Mouse (Mus musculus): ENCODE results near the gene Ndufb10.

The Ndufb10 gene

DNA sequence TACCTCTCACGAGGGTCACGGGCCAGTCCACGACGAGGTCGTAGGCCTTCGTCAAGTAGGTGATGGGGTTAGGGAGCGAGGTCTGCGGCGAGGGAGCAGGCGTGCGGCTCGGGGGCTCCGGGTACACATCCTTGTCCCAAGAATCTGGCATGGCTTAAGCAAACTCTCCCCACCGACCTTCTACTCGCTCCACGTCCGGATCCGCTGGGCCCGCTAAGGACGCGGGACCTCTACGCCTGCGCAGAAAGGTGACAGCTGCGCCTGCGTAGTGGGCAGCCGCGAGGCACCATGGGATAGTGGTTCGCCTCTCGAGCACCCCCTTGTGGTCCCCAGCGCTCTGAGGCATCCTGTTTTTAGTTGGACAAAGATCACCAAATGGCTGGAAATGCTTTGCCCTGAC lies at the start of gene Ndufb10:
Gene Ndufb10, minus strand, starts transcription at position 295 of the 400 bp plus-strand sequence.
- peak; percentile 79 for ATAC-seq (ENCODE audit: insufficient number of reproducible peaks, low FRiP score, low TSS enrichment)

DNA sequence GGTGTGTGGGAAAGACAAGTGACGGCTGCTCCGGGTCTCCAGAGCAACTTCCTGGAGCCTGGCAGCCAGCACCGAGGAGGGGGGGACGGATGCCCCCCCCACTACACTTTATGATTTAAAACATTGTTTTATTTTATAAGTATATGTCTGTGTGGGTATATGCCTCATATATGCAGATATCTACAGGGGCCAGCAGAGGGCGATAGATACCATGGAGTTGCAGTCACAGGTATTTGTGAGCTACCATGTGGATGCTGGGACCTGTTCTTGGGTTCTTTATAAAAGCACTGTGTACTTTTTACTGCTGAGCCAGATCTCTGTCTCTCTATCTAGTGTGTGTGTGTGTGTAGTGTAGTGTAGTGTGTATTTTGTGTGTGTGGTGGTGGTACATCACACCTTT lies 49.0 kb upstream of the Ndufb10 start:
- ATAC-seq (ENCODE audit: insufficient number of reproducible peaks, low FRiP score, low TSS enrichment) = no peak

DNA sequence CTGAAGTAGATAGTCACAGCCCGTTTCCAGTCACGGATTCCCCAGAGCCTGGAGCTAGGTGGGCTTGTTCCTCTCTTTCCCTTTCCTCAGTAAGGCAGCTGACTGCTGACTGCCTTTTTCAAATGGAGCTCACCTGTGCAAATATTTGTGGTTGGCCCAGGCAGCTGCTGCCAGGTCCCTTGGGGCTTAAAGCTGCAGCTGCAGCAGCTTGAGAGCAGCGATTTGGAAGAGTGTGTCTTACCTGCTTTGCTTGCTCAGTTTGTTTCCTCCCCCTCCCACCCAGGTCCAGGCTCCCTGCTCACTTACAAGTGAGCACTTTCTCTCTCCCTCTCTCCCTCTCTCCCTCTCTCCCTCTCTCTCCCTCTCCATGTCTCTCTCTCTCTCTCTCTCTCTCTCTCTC lies 44.9 kb upstream of the Ndufb10 start:
- ATAC-seq (ENCODE audit: insufficient number of reproducible peaks, low FRiP score, low TSS enrichment) = no peak

DNA sequence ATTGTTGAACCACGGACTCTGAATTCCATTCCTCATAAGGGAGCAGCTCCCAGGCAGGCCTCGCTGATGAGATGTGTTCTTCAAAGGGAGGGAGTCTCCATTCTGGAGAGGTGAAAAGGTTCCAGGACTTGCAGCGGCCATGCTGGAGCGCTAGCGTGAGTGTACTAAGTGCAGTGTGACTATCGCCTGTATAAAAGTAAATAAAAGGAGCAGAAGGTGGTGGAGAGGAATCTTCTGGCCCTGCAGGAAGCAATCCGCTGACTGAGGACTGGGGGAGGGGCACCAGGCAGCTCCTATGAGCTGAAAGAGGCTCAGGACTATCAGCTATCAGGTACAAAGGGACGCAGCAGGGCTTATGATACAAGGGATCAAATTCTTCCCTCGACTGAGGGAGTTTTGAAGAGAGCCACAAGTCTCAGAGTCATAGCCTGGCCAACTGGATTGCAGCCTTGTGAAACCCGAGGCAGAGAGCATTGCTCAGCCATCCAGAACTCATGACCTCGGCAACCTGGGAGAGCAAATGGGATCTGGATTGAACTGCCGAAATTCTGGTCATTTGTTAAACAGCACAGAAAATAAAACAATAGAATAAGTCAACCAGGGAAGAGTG lies 42.1 kb upstream of the Ndufb10 start:
- ATAC-seq (ENCODE audit: insufficient number of reproducible peaks, low FRiP score, low TSS enrichment) = no peak

DNA sequence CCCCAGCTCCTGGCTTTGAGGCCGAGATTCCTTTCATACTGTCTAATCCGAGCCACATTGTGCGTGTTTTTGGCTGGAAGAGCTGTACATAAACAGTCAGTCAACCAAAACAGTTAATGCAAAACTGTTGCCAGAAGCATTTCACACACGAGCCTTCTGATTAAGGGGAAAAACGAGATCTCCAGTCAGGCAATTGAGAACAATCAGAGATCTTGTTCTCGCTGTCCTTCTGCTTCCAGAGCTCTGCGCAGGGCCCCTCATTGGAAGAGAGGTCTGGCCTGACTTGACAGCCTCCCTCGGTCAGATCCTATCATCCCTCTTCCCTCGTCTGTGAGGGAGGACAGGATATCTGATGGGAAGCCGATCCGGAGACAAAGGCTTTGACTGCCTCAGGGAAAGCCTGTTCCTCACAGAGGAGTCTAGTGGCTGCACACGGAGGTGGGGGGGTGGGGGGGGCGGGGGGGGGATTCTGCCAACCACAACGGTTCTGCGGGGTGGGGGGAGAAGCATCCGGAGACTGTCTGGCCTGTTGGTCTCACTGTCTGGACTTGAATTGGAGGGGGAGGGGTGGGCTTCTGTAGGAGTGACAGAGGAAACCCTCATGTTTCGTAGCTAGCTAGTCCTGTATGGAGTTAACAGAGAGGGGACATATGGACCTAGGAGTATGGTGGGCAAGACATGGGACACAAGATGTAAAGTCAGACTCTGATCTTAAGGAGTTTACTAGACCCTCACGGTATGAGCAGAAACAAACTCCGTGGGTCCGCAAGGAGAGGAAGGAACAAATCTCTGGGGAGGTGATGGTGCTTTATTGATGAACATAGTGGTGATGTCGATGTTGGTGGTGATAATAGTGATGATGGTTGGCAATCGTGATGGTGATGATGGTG lies 41.0 kb upstream of the Ndufb10 start:
- no peak for ATAC-seq (ENCODE audit: insufficient number of reproducible peaks, low FRiP score, low TSS enrichment)

DNA sequence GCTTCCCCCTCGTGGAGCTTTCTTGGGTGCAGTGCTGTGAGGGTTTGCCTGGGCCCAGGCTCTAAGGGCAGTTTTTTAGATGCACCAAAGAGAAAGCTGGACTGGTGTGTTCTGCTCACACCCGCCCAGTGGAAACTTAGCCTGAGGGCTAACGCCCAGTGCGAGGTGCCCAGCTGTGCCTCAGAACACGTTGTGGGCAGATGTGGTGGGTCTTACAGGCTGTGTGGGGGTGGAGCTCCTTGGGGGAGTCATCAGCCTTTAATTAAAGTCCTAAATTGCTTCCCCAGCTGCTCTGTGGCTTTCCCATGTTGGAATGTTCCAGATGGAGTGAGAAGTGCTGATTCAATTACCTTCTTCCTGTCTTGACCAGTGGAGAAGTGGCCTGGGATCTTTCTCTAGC lies 36.8 kb upstream of the Ndufb10 start:
- ATAC-seq (ENCODE audit: insufficient number of reproducible peaks, low FRiP score, low TSS enrichment) = no peak

DNA sequence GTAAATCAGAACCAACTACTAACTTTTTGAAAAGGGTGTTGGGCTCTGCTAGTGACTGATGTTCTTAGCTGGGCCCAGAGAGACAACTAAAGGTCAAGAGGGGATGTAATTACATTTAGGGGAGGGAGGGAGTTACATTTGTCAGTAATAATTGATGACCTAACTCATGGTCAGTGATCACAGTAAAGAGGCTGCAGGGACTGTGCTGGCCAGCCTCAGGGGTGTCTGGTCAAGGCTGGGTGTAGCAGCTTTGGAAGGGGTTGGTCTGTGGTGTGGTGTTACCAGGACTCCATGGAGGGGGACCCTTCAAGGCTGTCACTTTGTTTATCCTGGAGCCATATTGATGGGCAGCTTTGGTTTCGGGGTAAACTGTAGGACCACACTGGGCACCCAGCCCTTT lies 33.1 kb upstream of the Ndufb10 start:
- ATAC-seq (ENCODE audit: insufficient number of reproducible peaks, low FRiP score, low TSS enrichment) = no peak

DNA sequence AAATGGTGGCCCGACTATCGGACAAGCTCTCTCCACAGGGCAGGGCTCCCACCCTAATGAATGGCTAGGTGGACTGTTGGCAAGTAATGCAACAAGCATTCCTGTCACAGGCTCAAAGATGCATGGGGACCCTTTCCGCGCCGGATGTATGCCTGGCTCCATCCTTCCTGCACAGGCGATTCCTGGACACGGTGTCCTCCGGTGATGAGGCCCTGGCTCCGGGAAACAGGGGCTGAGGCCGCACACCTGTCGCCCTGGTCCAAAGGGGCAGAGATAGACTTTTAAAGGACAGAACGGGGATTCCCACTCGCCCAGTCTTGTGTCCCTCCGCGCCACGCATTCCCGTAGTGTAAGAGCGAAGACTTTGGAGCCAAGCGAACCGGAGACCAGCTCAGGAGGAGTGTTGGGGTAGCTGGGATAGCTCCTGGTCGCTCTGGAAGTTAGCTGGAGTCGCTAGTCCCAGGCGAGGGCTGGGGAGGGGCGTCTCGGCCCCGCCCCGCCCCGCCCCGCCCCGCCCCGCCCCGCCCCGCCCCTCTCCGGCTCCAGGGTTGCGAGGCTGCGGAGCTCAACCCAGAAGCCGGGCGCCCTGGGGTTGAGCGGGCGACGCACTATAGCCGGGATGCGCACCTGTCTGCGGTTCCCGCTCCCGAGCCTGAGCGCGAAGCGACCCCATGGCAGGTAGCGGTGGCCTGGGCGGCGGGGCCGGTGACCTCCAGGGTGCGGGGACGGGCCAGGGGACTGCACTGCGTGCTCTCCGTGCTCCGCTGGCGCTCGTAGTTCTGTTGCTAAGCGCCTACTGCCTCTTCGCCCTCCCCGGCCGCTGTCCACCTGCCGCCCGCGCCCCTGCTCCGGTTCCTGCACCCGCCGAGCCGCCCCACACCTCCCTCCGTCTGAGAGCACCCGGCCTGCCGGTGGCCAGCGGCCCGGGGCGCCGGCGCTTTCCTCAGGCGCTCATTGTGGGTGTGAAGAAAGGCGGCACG lies 28.4 kb upstream of the Ndufb10 start, which contains the start of gene Hs3st6:
Gene Hs3st6, plus strand, starts transcription at position 574 of the 980 bp plus-strand sequence.
- ATAC-seq (ENCODE audit: insufficient number of reproducible peaks, low FRiP score, low TSS enrichment) = no peak

DNA sequence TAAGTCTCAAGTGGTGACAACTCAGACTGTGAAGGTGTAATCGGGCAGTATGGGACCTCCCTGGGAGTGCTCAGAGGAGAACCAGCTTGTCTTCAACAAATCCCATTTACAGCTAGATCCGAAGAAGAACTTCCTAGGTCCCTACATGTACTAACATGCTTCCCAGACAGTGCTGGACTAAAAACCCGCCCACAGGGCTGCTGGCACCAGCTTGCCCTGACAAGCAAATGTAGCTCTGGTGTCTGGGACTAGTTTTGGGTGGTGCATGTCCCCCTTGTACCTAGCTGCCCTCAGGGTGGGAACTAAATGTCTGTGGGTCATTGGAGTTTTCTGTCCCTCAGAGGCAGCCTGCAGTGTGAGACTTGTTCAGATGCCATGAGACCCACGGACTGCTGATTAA lies 27.2 kb upstream of the Ndufb10 start:
- no peak for ATAC-seq (ENCODE audit: insufficient number of reproducible peaks, low FRiP score, low TSS enrichment)

DNA sequence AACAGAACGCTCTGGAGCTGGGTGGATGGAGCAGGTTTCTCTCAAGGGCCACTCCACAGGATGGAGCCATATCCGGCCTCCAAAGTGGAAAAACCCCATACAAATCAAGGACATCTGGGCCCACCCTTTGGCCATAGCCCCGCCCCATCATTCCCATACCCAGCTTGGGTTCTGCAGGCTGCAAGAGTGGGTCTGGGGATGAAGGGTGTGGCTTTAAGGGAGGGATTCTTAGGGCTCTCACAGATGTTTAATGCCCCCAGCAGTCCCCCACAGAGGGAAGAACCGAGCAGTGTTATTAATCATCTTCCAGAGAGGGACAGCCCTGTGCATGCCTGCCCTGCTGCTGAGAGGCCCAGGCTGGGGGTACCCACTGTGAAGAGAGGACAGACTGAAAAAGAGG lies 22.7 kb upstream of the Ndufb10 start:
- no peak for ATAC-seq (ENCODE audit: insufficient number of reproducible peaks, low FRiP score, low TSS enrichment)

DNA sequence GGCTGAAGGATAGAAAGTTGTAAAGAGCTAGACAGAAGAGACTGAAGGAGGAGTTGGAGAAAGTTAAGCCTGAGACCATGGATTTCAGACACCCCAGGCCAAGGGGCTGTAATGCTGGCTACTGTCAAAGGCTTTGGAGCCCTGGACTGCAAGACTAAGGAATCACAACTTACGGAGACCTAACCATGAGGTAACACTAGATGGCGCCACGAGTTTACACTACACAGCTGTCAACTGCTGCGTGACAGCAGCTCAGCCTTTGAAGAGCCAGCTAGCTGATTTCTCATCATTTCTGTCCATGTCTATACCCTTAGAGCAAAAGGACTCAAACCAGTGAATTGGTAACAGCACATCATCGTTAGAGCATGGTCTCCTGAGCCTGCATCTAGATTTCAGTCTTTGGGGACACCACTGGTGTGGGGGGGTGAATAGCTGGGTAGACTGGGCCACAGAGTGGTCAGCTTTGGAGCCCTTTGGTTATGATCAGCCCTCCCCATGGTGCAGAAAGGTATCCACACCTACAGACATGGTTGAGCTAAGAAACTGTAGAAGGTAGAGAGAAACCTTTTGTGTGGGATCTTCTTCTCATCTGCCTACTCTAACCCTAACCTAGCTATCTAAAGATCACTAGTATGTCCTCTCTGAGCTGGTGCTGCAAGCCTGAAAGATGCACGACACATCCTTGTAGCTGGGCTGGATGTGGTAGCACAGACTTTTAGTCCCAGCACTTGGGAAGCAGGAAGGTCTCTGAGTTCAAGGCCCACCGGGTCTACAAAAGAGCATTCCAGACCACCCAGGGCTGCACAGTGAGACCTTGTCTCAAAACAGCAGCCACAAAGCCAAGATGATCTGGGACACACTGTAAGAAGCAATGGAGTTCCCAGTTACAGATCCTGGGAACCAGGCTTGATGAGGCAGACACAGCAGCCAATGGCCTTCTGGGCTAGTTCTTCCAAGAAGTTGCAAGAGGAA lies 21.5 kb upstream of the Ndufb10 start:
- no peak; the same call in 1 of the 2 replicates for ATAC-seq (ENCODE audit: insufficient number of reproducible peaks, low FRiP score, low TSS enrichment)

DNA sequence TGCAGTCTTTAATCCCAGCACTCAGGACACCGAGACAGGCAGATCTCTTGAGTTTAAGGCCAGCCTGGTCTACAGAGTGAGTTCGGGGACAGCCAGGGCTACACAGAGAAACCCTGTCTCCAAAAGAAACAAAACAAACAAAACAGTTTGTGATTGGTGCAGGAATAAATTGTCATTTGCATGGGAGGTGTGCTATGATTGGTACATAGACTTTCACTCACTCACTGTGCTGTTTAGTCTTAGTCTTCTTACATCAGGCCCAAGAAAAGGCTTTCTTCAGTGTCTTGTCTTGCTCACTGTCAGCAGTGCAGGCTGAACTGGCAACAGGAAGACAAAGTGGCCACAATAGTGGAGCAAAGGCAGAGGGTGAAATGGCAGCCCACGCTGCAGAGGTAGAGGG lies 20.1 kb upstream of the Ndufb10 start:
- ATAC-seq (ENCODE audit: insufficient number of reproducible peaks, low FRiP score, low TSS enrichment) = no peak

DNA sequence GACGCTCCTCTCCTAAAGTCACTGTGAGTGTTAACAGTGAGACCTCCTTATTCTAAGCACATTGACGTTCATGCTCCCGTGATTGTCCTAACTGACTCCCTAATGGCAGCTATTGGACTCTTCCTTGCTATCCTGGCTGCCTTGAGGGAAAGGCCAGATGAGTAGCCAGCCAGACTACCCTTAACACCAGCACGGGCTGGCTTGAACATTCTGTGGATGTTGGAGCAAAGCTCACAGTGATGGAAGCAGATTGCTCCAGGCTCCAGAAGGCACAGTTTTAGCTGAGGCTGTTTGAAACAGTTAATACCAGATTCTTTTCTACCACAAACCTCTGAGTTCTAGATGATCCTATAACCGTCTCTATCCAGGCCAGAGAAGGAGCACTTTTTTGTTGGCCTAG lies 19.6 kb upstream of the Ndufb10 start:
- ATAC-seq (ENCODE audit: insufficient number of reproducible peaks, low FRiP score, low TSS enrichment) = no peak

DNA sequence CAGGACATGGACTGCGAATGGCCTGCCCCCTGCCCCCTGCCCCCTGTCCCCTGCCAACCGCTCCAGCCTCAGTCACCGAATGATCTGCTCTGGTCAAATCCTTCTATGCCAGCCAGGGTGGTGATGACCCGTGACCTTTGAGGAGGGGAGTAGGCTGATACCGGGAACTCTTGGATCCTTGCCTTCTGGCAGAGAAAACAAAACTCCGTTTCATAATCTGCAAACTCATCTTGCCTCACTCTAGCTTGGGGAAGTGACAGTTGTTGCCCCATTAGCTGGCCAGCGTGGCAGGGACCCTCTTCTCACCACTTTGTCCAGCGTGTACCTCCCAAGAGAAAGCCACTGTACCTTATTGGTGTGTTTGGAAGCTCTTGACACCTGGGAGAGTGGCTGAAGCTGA lies 18.0 kb upstream of the Ndufb10 start:
- ATAC-seq (ENCODE audit: insufficient number of reproducible peaks, low FRiP score, low TSS enrichment) = no peak

DNA sequence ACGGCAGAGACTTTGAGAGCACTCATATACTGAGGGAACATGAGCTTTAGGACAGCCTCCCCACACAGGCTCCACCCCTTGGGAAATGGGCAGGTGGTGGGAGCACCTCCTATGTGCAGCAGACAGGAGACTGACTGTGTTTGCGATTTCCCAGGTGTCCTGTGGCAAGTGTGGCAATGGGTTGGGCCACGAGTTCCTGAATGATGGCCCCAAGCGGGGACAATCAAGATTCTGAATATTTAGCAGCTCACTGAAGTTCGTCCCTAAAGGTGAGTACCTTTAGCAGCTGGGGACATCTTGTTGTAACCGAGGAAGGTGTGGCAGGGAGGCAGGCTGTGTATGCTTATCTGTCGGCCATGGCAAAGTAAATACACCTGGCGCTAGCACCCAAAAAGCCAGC lies 15.6 kb upstream of the Ndufb10 start:
- ATAC-seq (ENCODE audit: insufficient number of reproducible peaks, low FRiP score, low TSS enrichment) = no peak

DNA sequence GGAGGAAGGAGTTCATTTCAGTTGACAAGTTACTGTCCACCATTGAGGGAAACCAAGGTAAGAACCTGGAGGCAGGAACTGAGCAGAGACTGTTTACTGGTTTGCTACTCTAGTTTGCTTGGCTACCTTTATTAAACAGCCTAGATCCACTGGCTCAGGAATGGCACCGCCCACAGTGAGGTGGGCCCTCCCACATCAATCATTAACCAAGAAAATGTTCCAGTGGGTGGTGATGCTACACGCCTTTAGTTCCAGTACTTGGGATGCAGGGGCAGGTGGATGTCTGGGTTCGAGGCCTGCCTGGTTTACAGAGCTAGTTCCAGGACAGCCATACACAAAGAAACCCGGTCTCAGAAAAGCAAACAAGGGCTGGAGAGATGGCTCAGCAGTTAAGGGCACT lies 14.0 kb upstream of the Ndufb10 start:
- ATAC-seq (ENCODE audit: insufficient number of reproducible peaks, low FRiP score, low TSS enrichment) = no peak

DNA sequence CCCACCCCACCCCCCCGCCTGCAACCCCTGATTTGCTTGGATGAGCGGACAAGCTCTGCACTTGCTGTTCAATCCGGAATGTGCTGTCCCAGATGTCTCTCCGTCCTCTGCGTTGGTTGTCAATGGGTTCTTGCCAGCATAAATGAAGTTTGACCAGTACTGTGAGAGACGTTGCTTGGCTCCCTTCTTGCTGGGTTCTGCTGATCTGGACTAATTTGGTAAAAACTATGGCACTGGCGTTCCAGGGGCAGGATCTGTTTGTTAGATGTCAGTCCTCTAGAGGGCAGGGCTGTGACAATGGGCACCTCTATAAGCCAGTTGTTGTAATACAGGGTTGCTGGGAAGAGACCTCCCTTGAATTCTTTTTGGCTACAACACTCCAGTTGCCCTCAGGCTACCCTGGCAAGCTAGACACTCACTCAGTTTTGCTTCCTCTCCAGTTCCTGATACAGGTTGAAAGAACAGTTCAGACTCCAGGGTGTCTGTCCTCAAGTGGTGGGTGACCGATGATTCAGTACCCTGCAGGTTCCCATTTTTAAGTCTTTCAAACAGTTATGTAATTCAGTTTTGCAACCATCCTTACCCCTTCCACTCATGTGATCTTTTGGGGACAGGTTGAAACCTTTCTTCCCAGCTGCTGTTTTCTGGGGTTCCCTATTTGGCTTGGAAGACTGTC lies 13.0 kb upstream of the Ndufb10 start:
- no peak for ATAC-seq (ENCODE audit: insufficient number of reproducible peaks, low FRiP score, low TSS enrichment)

DNA sequence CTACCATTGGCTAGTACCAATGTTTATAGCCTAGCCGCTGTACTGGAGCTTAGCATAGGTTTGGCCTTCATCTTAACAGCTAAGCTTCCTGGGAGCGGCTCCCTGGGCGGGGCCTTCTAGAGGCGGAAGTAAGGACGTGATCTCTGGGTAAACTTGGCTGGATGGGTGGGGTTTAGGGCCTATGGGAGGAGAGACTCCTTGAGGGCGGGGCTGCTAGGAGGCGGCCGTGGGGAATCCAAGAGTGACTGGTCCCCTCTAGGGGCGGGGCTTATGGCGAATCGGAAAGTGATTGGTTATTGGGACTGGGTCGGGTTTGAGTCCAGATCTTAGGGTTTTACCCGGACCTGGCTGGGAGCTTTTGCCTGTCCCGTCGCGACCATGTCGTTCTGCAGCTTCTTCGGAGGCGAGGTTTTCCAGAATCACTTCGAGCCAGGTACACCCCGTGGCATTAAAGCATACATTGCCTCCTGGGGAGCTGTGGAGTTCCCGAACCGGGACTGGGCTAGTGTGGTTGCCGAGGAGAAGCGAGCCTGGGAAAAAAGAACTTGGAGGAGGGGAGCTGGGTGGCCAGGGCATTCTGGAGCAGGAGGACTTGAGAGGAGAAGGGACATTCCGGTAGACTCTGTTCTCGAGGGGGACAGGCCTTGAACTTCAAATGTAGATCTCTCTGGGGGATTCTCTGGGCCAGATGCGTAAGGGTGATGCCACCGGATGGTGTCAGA lies 12.2 kb upstream of the Ndufb10 start, which contains the start of gene Msrb1:
Gene Msrb1, plus strand, starts transcription at position 313 of the 722 bp plus-strand sequence.
- peak; percentile 84 for ATAC-seq (ENCODE audit: insufficient number of reproducible peaks, low FRiP score, low TSS enrichment)

Measured in cerebellum, adult (tissue).